Mouse (Mus musculus): ENCODE measurements around the gene Glra2. TPM values are rescaled to one million over a fixed set of nuclear protein-coding genes. Genes with fewer than 3 reads are reported as not detected.

Glra2 gene
- polyA plus RNA-seq (2012; fragmentation: generic; extraction: Trizol) = not detected

DNA sequence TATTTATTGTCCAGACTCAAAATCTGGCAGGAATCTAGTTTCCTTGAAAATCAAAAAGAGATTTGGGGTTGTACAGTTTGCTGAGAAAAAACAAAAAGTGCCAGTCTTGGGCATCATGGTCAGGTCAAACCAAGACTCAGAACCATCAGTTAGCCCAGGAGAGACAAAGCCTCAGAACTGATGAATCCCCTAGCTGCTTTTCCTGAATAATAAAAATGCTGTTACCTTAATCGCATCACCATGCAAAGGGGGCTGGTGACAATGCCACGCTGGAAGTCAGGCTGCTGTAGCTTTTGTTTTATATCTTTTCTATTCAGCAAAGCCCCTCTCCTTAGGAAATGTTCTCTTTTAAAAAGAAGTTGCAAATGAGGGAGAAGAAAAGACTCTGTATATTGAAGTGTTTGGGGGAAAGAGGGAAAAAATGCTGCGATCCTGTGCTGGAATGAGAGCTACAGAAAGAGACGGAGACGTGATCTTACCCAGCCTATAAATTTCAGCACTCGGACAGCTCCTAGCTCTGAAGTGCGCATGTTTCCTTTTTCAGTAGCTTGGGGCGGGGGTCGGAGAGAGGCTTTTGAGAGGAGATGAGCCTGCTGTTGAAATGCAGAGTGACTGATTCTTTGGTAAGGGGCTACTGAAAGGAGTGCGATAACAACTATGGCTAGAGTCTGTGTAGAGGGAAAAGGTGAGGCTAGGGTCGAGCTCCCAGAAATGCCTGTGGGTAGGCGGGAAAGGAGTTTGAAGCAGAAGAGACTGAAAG lies at the start of gene Glra2:
Glra2 (minus strand) TSS at position 455 of the 760 bp plus-strand sequence.
- Histone ChIP-seq H3K27me3 (ENCODE audit: control insufficient read depth, insufficient read depth, insufficient read length) (no peaks in the 10 kb centered on the region), H3K4me3 (no peak within 1 kb of the TSS), H3K36me3 (ENCODE audit: control insufficient read depth, insufficient read depth) (no peaks in the 10 kb centered on the region), H3K79me2 (ENCODE audit: control insufficient read depth, insufficient read depth) (no peaks in the 10 kb centered on the region), H3ac (ENCODE audit: control insufficient read depth, insufficient read length) (no peak within 1 kb of the TSS), H3K4me2 (ENCODE audit: low read depth) (no peak within 1 kb of the TSS)
- TF ChIP-seq TCF3 (IDR thresholded peaks at IDR 0.05; ENCODE audit: insufficient read length, low read depth) = no peak
- TF ChIP-seq MYOG (IDR thresholded peaks at IDR 0.05; ENCODE audit: control insufficient read depth in 1 of 3, insufficient read depth in 1 of 3, insufficient read length in 2 of 3, low read depth in 2 of 3) = no peak
- TF ChIP-seq CEBPB (IDR thresholded peaks at IDR 0.05; ENCODE audit: insufficient read depth, poor library complexity, severe bottlenecking) = no peak
- TF ChIP-seq TCF12 (IDR thresholded peaks at IDR 0.05; ENCODE audit: insufficient read depth, poor library complexity, severe bottlenecking) = no peak
- TF ChIP-seq POLR2A (IDR thresholded peaks at IDR 0.05; ENCODE audit: insufficient read length, low read depth) = no peak

DNA sequence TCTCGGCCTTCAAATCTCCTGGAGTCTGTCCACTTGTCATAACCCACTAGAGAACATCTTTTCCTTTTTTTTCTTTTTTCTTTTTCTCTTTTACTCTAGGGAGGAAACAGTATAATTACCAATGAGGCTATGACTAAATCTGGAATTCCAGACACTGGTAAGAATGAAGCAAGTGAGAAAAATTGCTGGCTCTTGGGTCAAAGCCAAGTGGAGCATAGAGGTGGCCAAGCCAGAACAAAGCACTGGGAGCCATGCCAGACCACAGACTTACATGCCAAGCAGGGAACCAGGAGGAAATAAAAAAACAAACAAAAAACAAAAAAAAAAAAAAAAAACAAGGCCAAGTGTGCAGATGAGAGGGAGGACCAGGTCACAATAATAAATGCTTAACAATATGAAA lies 35.6 kb upstream of the Glra2 start:
- Histone ChIP-seq H3K79me2 (ENCODE audit: control insufficient read depth, insufficient read depth) (no peaks in the 10 kb centered on the region), H3K4me2 (ENCODE audit: low read depth) (no peak overlapping the region), H3K36me3 (ENCODE audit: control insufficient read depth, insufficient read depth) (no peaks in the 10 kb centered on the region), H3K4me3 (no peak overlapping the region), H3K27me3 (ENCODE audit: control insufficient read depth, insufficient read depth, insufficient read length) (no peaks in the 10 kb centered on the region), H3ac (ENCODE audit: control insufficient read depth, insufficient read length) (no peak overlapping the region)
- TF ChIP-seq MAX (IDR thresholded peaks at IDR 0.05; ENCODE audit: low read depth) (no peak), USF1 (IDR thresholded peaks at IDR 0.05; ENCODE audit: low read depth) (no peak), POLR2AphosphoS2 (IDR thresholded peaks at IDR 0.05; ENCODE audit: insufficient read length, low read depth) (no peak), TCF3 (IDR thresholded peaks at IDR 0.05; ENCODE audit: insufficient read length, low read depth) (no peak), TCF12 (IDR thresholded peaks at IDR 0.05; ENCODE audit: insufficient read depth, poor library complexity, severe bottlenecking) (no peak), MYOG (IDR thresholded peaks at IDR 0.05; ENCODE audit: control insufficient read depth in 1 of 3, insufficient read depth in 1 of 3, insufficient read length in 2 of 3, low read depth in 2 of 3) (no peak), REST (IDR thresholded peaks at IDR 0.05; ENCODE audit: insufficient read depth, insufficient read length) (no peak), SRF (IDR thresholded peaks at IDR 0.05; ENCODE audit: control insufficient read depth, insufficient read length, low read depth) (no peak), CEBPB (IDR thresholded peaks at IDR 0.05; ENCODE audit: insufficient read depth, poor library complexity, severe bottlenecking) (no peak), MYOD1 (IDR thresholded peaks at IDR 0.05; ENCODE audit: control insufficient read depth in 1 of 3, insufficient read length in 2 of 3, low read depth in 2 of 3) (no peak), POLR2A (IDR thresholded peaks at IDR 0.05; ENCODE audit: insufficient read length, low read depth) (no peak), E2F4 (IDR thresholded peaks at IDR 0.05; ENCODE audit: insufficient read depth) (no peak)

DNA sequence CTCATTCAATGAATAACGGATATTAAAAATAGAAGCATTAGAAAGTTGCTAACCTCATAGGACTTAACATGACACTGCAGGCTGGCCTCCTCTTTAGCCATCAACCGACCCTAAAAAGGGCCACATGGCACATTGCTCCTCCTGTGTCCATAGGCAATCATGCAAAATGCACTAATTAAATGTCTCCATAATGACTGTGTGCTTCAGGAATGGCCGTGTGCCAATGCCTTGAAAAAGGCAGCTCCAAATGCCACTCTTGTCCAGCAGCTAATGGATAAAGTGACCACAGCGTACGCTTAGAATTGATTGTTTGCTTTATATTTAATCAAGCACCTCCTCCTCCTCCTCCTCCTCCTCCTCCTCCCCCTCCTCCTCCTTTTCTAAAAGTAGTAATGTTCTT lies 17.4 kb upstream of the Glra2 start:
- no peaks in the 10 kb centered on the region for H3K27me3 ChIP-seq (ENCODE audit: control insufficient read depth, insufficient read depth, insufficient read length)
- H3K79me2 ChIP-seq (ENCODE audit: control insufficient read depth, insufficient read depth) = no peaks in the 10 kb centered on the region
- H3K4me2 ChIP-seq (ENCODE audit: low read depth) = no peak overlapping the region
- no peak overlapping the region for H3K4me3 ChIP-seq
- no peaks in the 10 kb centered on the region for H3K36me3 ChIP-seq (ENCODE audit: control insufficient read depth, insufficient read depth)
- no peak overlapping the region for H3ac ChIP-seq (ENCODE audit: control insufficient read depth, insufficient read length)
- TF ChIP-seq SRF (IDR thresholded peaks at IDR 0.05; ENCODE audit: control insufficient read depth, insufficient read length, low read depth) = no peak
- TF ChIP-seq E2F4 (IDR thresholded peaks at IDR 0.05; ENCODE audit: insufficient read depth) = no peak
- no peak for TF ChIP-seq MYOD1 (IDR thresholded peaks at IDR 0.05; ENCODE audit: control insufficient read depth in 1 of 3, insufficient read length in 2 of 3, low read depth in 2 of 3)
- TF ChIP-seq POLR2AphosphoS2 (IDR thresholded peaks at IDR 0.05; ENCODE audit: insufficient read length, low read depth) = no peak
- no peak for TF ChIP-seq REST (IDR thresholded peaks at IDR 0.05; ENCODE audit: insufficient read depth, insufficient read length)
- no peak for TF ChIP-seq TCF3 (IDR thresholded peaks at IDR 0.05; ENCODE audit: insufficient read length, low read depth)
- no peak for TF ChIP-seq CEBPB (IDR thresholded peaks at IDR 0.05; ENCODE audit: insufficient read depth, poor library complexity, severe bottlenecking)
- no peak for TF ChIP-seq USF1 (IDR thresholded peaks at IDR 0.05; ENCODE audit: low read depth)
- TF ChIP-seq TCF12 (IDR thresholded peaks at IDR 0.05; ENCODE audit: insufficient read depth, poor library complexity, severe bottlenecking) = no peak
- no peak for TF ChIP-seq POLR2A (IDR thresholded peaks at IDR 0.05; ENCODE audit: insufficient read length, low read depth)
- no peak for TF ChIP-seq MAX (IDR thresholded peaks at IDR 0.05; ENCODE audit: low read depth)

DNA sequence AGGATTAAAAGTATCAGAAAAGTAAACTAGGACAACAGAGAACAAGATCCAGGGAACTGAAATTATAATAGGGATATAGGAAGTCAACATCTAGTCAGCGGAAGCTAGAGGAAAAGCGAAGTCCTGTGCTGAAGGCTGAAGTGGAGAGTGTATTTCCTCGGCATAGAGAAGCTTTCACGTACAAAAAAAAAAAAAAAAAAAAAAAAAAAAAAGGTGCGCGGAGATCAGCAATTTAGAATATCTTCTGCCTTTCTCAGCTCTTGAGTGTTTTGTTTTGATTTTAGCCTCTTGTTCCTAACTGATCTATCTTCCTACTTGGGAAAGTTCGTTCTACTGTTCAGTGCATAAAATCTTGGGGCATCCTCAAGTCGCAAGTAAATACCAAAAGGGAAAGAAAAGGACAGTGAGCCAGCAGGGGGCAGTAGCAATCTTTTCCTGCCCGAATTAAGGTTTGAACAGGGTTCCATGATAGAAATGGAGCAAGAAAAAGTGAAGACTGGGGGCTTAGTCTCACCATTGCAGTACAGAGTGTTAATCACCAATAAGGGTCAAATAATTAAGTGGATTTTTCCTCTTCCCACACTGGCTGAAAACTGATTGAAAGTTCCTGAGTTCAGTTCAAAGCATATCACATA lies 623 bp upstream of the Glra2 start:
- H3K79me2 ChIP-seq (ENCODE audit: control insufficient read depth, insufficient read depth) = no peaks in the 10 kb centered on the region
- H3ac ChIP-seq (ENCODE audit: control insufficient read depth, insufficient read length) = no peak overlapping the region
- no peak overlapping the region for H3K4me3 ChIP-seq
- no peak overlapping the region for H3K4me2 ChIP-seq (ENCODE audit: low read depth)
- TF ChIP-seq USF1 (IDR thresholded peaks at IDR 0.05; ENCODE audit: low read depth) = no peak
- TF ChIP-seq REST (IDR thresholded peaks at IDR 0.05; ENCODE audit: insufficient read depth, insufficient read length) = no peak
- no peak for TF ChIP-seq POLR2AphosphoS2 (IDR thresholded peaks at IDR 0.05; ENCODE audit: insufficient read length, low read depth)
- TF ChIP-seq TCF3 (IDR thresholded peaks at IDR 0.05; ENCODE audit: insufficient read length, low read depth) = no peak
- TF ChIP-seq E2F4 (IDR thresholded peaks at IDR 0.05; ENCODE audit: insufficient read depth) = no peak
- TF ChIP-seq TCF12 (IDR thresholded peaks at IDR 0.05; ENCODE audit: insufficient read depth, poor library complexity, severe bottlenecking) = no peak
- TF ChIP-seq MYOG (IDR thresholded peaks at IDR 0.05; ENCODE audit: control insufficient read depth in 1 of 3, insufficient read depth in 1 of 3, insufficient read length in 2 of 3, low read depth in 2 of 3) = no peak
- no peak for TF ChIP-seq MAX (IDR thresholded peaks at IDR 0.05; ENCODE audit: low read depth)
- TF ChIP-seq SRF (IDR thresholded peaks at IDR 0.05; ENCODE audit: control insufficient read depth, insufficient read length, low read depth) = no peak
- TF ChIP-seq POLR2A (IDR thresholded peaks at IDR 0.05; ENCODE audit: insufficient read length, low read depth) = no peak
- no peak for TF ChIP-seq MYOD1 (IDR thresholded peaks at IDR 0.05; ENCODE audit: control insufficient read depth in 1 of 3, insufficient read length in 2 of 3, low read depth in 2 of 3)
- TF ChIP-seq CEBPB (IDR thresholded peaks at IDR 0.05; ENCODE audit: insufficient read depth, poor library complexity, severe bottlenecking) = no peak
- H3K36me3 ChIP-seq (ENCODE audit: control insufficient read depth, insufficient read depth) = no peaks in the 10 kb centered on the region
- no peaks in the 10 kb centered on the region for H3K27me3 ChIP-seq (ENCODE audit: control insufficient read depth, insufficient read depth, insufficient read length)

Data from myocyte (in vitro differentiated cells).